Mouse (Mus musculus) brain, embryonic 14.5 days (tissue): ENCODE measurements around the gene Kif22.

Experiments used
- CTCF ChIP-seq: fragments of 200-500 bp; IDR thresholded peaks from 2 replicates; pipeline ENCODE4 v1.5.1; 2012; ENCODE audit warnings: inconsistent platforms, mild to moderate bottlenecking, moderate library complexity, borderline replicate concordance; ENCODE audit not compliant: insufficient read depth, insufficient read length; ENCODE audit errors: extremely low read depth
- POLR2A ChIP-seq: fragments of 200-500 bp; IDR thresholded peaks from 2 replicates; pipeline ENCODE4 v1.6.1; 2012; ENCODE audit warnings: mild to moderate bottlenecking, inconsistent platforms, borderline replicate concordance; ENCODE audit not compliant: poor library complexity, insufficient read depth, insufficient read length, severe bottlenecking; ENCODE audit errors: extremely low read depth

DNA sequence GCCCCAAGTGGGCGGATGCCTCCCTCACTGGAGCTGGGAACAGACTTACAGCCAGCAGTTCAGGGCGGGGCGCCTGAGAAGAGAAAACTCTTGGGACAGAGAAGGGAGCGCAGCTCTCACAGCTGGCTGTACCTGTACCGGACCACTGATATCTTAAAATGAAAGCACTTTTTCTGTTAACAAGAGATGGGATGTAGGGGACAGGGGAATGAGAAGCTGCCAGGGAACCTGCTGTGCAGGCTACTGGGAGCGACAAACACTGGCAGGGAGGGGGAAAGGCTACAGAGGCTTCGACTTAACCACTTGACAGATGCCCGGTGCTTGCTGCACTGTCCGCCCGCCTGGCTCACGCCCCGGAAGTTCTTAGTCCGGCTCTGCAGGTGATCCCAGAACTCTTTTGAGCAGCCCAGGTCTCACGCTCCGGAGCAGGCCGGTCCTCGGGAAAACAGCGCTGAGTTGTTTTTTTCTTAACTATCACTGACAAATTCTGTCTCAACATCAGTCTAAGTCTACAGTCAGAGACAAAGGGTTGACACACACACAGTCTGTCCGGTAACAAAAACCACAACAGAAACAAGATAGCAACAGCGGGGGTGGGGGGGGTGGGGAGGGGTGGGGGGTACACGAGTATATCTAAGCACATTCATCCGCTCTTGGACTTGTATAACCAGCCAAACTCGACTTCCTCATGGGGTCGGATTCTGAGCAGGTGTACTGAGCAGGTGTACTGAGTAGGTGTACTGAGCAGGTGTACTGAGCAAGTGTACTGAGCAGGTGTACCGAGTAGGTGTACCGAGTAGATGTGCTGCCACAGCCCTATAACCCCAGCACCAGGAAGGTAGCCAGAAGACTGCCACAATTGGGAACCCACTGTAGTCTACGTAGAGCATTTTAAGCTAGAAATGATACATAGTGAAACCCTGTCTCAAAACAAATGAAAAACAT is 46.9 kb upstream of the Kif22 start:
- TF ChIP-seq POLR2A (no peak), CTCF (no peak)
